Mouse (Mus musculus): ENCODE measurements around the gene Srp72. TPM values are rescaled to one million over a fixed set of nuclear protein-coding genes. Genes with fewer than 3 reads are reported as not detected.

The Srp72 gene
- polyA plus RNA-seq, 2 experiments, result 96.8 to 102 TPM

- Histone ChIP-seq H3K9me3 (ENCODE audit: control insufficient read depth, low read length) (no peaks in the 10 kb centered on the region), H3K4me3 (replicated peaks; ENCODE audit: low read length) (no peak overlapping the region), H3K27ac (replicated peaks; ENCODE audit: low read depth, low read length) (no peak overlapping the region), H3K4me1 (ENCODE audit: control insufficient read depth, insufficient read depth, low read length) (0 out of 2 replicates have a peak, but pooled peaks cover 9% of the 10 kb centered on the region), H3K4me2 (replicated peaks; ENCODE audit: low read depth, low read length, severe bottlenecking) (no peak overlapping the region), H3K9ac (ENCODE audit: low read depth, low read length, severe bottlenecking) (no peak overlapping the region), H3K36me3 (ENCODE audit: control insufficient read depth, insufficient read depth, low read length) (0 out of 2 replicates have a peak, but pooled peaks cover 5% of the 10 kb centered on the region), H3K27me3 (ENCODE audit: control insufficient read depth, insufficient read depth, low read length) (no peaks in the 10 kb centered on the region)
- TF ChIP-seq POLR2A (IDR thresholded peaks at IDR 0.05; ENCODE audit: borderline replicate concordance, extremely low read depth, insufficient read depth, insufficient read length), result no peak
- 73% methylated on average over 4 of the region's 4 CpGs for WGBS
- ATAC-seq (ENCODE audit: low FRiP score, low read depth), result no peak
- DNase-seq (ENCODE audit: low spot score), result no peak
Measured at GRCm38 (mm10) chr5:76942505-76942904, 32.0 kb upstream of the Srp72 start.

- DNase-seq (ENCODE audit: low spot score) (no peak), ATAC-seq (ENCODE audit: low FRiP score, low read depth) (no peak)
- H3K9ac ChIP-seq (ENCODE audit: low read depth, low read length, severe bottlenecking), result no peak overlapping the region
- H3K4me2 ChIP-seq (replicated peaks; ENCODE audit: low read depth, low read length, severe bottlenecking), result no peak overlapping the region
- no peaks in the 10 kb centered on the region for H3K9me3 ChIP-seq (ENCODE audit: control insufficient read depth, low read length)
- H3K4me3 ChIP-seq (replicated peaks; ENCODE audit: low read length), result no peak overlapping the region
- WGBS, result 41% methylated on average over 6 of the region's 6 CpGs
- no peaks in the 10 kb centered on the region for H3K27me3 ChIP-seq (ENCODE audit: control insufficient read depth, insufficient read depth, low read length)
- no peak for TF ChIP-seq POLR2A (IDR thresholded peaks at IDR 0.05; ENCODE audit: borderline replicate concordance, extremely low read depth, insufficient read depth, insufficient read length)
- no peak overlapping the region for H3K27ac ChIP-seq (replicated peaks; ENCODE audit: low read depth, low read length)
- H3K4me1 ChIP-seq (ENCODE audit: control insufficient read depth, insufficient read depth, low read length), result peaks cover 15% of the 10 kb centered on the region
- 0 out of 2 replicates have a peak, but pooled peaks cover 5% of the 10 kb centered on the region for H3K36me3 ChIP-seq (ENCODE audit: control insufficient read depth, insufficient read depth, low read length)
Measured at GRCm38 (mm10) chr5:76944965-76945677, 29.4 kb upstream of the Srp72 start.

GRCm38 (mm10) chr5:76945678-76946033 is 28.8 kb upstream of the Srp72 start:
- ATAC-seq (ENCODE audit: low FRiP score, low read depth) (no peak), DNase-seq (ENCODE audit: low spot score) (no peak)
- Histone ChIP-seq H3K4me3 (replicated peaks; ENCODE audit: low read length) (no peak overlapping the region), H3K36me3 (ENCODE audit: control insufficient read depth, insufficient read depth, low read length) (0 out of 2 replicates have a peak, but pooled peaks cover 5% of the 10 kb centered on the region), H3K4me1 (ENCODE audit: control insufficient read depth, insufficient read depth, low read length) (peaks cover 17% of the 10 kb centered on the region), H3K9me3 (ENCODE audit: control insufficient read depth, low read length) (no peaks in the 10 kb centered on the region), H3K9ac (ENCODE audit: low read depth, low read length, severe bottlenecking) (no peak overlapping the region), H3K4me2 (replicated peaks; ENCODE audit: low read depth, low read length, severe bottlenecking) (no peak overlapping the region), H3K27ac (replicated peaks; ENCODE audit: low read depth, low read length) (no peak overlapping the region), H3K27me3 (ENCODE audit: control insufficient read depth, insufficient read depth, low read length) (no peaks in the 10 kb centered on the region)
- 61% methylated on average over 2 of the region's 2 CpGs for WGBS
- TF ChIP-seq POLR2A (IDR thresholded peaks at IDR 0.05; ENCODE audit: borderline replicate concordance, extremely low read depth, insufficient read depth, insufficient read length), result no peak

GRCm38 (mm10) chr5:76947142-76947541 is 27.3 kb upstream of the Srp72 start:
- Histone ChIP-seq H3K4me2 (replicated peaks; ENCODE audit: low read depth, low read length, severe bottlenecking) (no peak overlapping the region), H3K27ac (replicated peaks; ENCODE audit: low read depth, low read length) (no peak overlapping the region), H3K4me1 (ENCODE audit: control insufficient read depth, insufficient read depth, low read length) (peaks cover 17% of the 10 kb centered on the region), H3K27me3 (ENCODE audit: control insufficient read depth, insufficient read depth, low read length) (no peaks in the 10 kb centered on the region), H3K9me3 (ENCODE audit: control insufficient read depth, low read length) (no peaks in the 10 kb centered on the region), H3K36me3 (ENCODE audit: control insufficient read depth, insufficient read depth, low read length) (0 out of 2 replicates have a peak, but pooled peaks cover 5% of the 10 kb centered on the region), H3K4me3 (replicated peaks; ENCODE audit: low read length) (no peak overlapping the region), H3K9ac (ENCODE audit: low read depth, low read length, severe bottlenecking) (no peak overlapping the region)
- 78% methylated on average over 4 of the region's 4 CpGs for WGBS
- TF ChIP-seq POLR2A (IDR thresholded peaks at IDR 0.05; ENCODE audit: borderline replicate concordance, extremely low read depth, insufficient read depth, insufficient read length), result no peak
- no peak for DNase-seq (ENCODE audit: low spot score)
- ATAC-seq (ENCODE audit: low FRiP score, low read depth), result no peak

GRCm38 (mm10) chr5:76947758-76948157 is 26.7 kb upstream of the Srp72 start:
- Histone ChIP-seq H3K9me3 (ENCODE audit: control insufficient read depth, low read length) (no peaks in the 10 kb centered on the region), H3K4me3 (replicated peaks; ENCODE audit: low read length) (no peak overlapping the region), H3K9ac (ENCODE audit: low read depth, low read length, severe bottlenecking) (no peak overlapping the region), H3K27ac (replicated peaks; ENCODE audit: low read depth, low read length) (no peak overlapping the region), H3K4me1 (ENCODE audit: control insufficient read depth, insufficient read depth, low read length) (peaks cover 21% of the 10 kb centered on the region), H3K36me3 (ENCODE audit: control insufficient read depth, insufficient read depth, low read length) (0 out of 2 replicates have a peak, but pooled peaks cover 5% of the 10 kb centered on the region), H3K27me3 (ENCODE audit: control insufficient read depth, insufficient read depth, low read length) (no peaks in the 10 kb centered on the region), H3K4me2 (replicated peaks; ENCODE audit: low read depth, low read length, severe bottlenecking) (no peak overlapping the region)
- TF ChIP-seq POLR2A (IDR thresholded peaks at IDR 0.05; ENCODE audit: borderline replicate concordance, extremely low read depth, insufficient read depth, insufficient read length), result no peak
- ATAC-seq (ENCODE audit: low FRiP score, low read depth) (no peak), DNase-seq (ENCODE audit: low spot score) (no peak)
- 90% methylated on average over 4 of the region's 4 CpGs for WGBS

Data from limb, embryonic 14.5 days (tissue).